Mouse (Mus musculus) kidney, postnatal 0 days (tissue): Measurements from ENCODE around the gene Btbd9. TPM values are rescaled to one million over a fixed set of nuclear protein-coding genes. Genes with fewer than 3 reads are reported as not detected.
"Not testable (repeated sequence)": the region's sequence is repeated elsewhere in the genome, so short reads cannot be mapped to it uniquely, and the experiment has no call there.

ENCODE experiments used
- ATAC-seq: fragments of 200-750 bp; cut with Nextera tagmentation; replicated peaks from 2 replicates; pipeline ENCODE4 v1.8.0; 2017; ENCODE audit warnings: low read depth, moderate number of reproducible peaks, moderate TSS enrichment, moderate library complexity; ENCODE audit not compliant: low FRiP score
- DNase-seq: peaks from one replicate; pipeline ENCODE4 v3.0.0-alpha.2; 2016; ENCODE audit warnings: low spot score
- H3K27ac ChIP-seq: fragments of 300-500 bp; sonication (generic); 2 replicates; pipeline ENCODE4 v1.5.1; 2014; ENCODE audit warnings: mild to moderate bottlenecking
- H3K27me3 ChIP-seq: fragments of 300-500 bp; sonication (generic); 2 replicates; pipeline ENCODE4 v1.6.1; 2014; ENCODE audit warnings: low read length, mixed read lengths; ENCODE audit not compliant: insufficient read depth
- H3K36me3 ChIP-seq: fragments of 300-500 bp; sonication (generic); 2 replicates; pipeline ENCODE4 v1.6.1; 2014; ENCODE audit warnings: low read length, mixed read lengths; ENCODE audit not compliant: insufficient read depth
- H3K4me1 ChIP-seq: fragments of 300-500 bp; sonication (generic); replicated peaks from 2 replicates; pipeline ENCODE4 v1.6.1; 2014; ENCODE audit warnings: antibody characterized with exemption, low read length, mixed read lengths; ENCODE audit not compliant: insufficient read depth
- H3K4me2 ChIP-seq: fragments of 300-500 bp; sonication (generic); 2 replicates; pipeline ENCODE4 v1.6.1; 2014; ENCODE audit warnings: mild to moderate bottlenecking, low read length, moderate library complexity, mixed read lengths
- H3K4me3 ChIP-seq: fragments of 300-500 bp; sonication (generic); replicated peaks from 2 replicates; pipeline ENCODE4 v1.5.1; 2014; ENCODE audit warnings: low read depth, low read length
- H3K9ac ChIP-seq: fragments of 300-500 bp; sonication (generic); 2 replicates; pipeline ENCODE4 v1.6.1; 2014; ENCODE audit warnings: low read depth, low read length
- H3K9me3 ChIP-seq: fragments of 300-500 bp; sonication (generic); replicated peaks from 2 replicates; pipeline ENCODE4 v1.6.1; 2016; ENCODE audit warnings: low read length, inconsistent platforms, mixed read lengths
- CTCF ChIP-seq: IDR thresholded peaks from 2 replicates; pipeline ENCODE4 v1.5.1; 2016; ENCODE audit warnings: antibody characterized with exemption, low read depth, mild to moderate bottlenecking, moderate library complexity
- WGBS: fragments of 180-500 bp; shearing (Covaris S2); extraction: QIAGEN DNeasy Blood & Tissue Kit; methylation state at CpG from one replicate; pipeline ENCODE4 v1.1.7; 2014; 5-methylcytosine and 5-hydroxymethylcytosine counted together
- polyA plus RNA-seq: library from polyadenylated mRNA; unstranded; fragments of >200 nt; fragmentation: Nextera tagmentation; extraction: Ambion mirVana; gene quantifications from 2 replicates; pipeline ENCODE4 v1.2.1, GENCODE M21; 2015

Gene Btbd9
- 41.1 and 51.4 TPM in 2 replicates for polyA plus RNA-seq

DNA sequence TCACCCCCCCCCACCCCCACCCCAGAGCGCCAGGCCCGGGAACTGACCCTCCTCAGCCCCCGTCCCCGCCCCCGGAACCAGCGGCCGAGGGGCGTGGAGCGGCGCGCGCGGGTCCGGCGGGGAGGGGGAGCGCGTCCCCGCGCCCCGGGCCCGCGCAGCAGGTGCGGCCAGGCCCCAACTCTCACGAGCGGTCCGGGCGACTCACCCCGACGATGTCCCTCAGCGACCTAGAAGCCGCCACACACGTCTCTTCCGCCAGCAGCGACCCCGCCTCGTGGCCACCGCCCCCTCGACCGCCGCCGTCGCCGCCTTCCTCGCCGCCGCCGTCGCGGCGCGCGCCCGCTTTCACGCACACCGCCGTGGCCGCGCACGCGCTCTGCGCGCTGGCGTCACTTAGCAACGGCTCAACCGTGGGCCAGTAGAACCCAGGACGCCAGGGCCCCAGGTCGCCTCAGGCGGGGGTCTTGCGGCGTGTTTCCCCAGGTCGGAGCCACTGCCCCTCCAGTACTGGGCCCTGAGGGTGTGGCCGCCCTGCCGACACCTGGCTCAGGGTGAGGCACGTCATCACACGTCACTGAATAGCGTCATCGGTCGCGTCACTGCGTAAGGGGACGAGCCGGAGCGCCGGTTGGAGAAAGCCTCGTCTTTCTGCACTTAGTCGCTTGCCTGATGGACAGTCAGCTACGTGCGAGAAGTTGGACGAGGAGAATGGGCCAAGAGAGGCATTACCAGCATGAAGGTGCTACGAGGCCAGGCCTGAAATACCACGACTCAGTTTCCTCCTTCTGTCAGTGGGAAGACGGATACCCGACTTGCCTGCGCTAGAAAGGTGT is at the start of gene Btbd9:
Gene Btbd9, minus strand, starts transcription at position 548 of the 833 bp plus-strand sequence.
- H3K9ac ChIP-seq: peak within 1 kb of the TSS; percentile 80
- under 1% methylated on average over 61 of the region's 94 CpGs for WGBS
- H3K36me3 ChIP-seq: no peaks in the 10 kb centered on the region
- no peak for TF ChIP-seq CTCF
- peak within 1 kb of the TSS; percentile 81 for H3K4me3 ChIP-seq
- H3K27me3 ChIP-seq: no peaks in the 10 kb centered on the region
- ATAC-seq (peak; percentile 87), DNase-seq (peak; percentile 89)
- H3K4me1 ChIP-seq: peaks cover 18% of the 10 kb centered on the region
- peak within 1 kb of the TSS; percentile 90 for H3K4me2 ChIP-seq
- H3K9me3 ChIP-seq: no peaks in the 10 kb centered on the region
- H3K27ac ChIP-seq: peak within 1 kb of the TSS; percentile 89

DNA sequence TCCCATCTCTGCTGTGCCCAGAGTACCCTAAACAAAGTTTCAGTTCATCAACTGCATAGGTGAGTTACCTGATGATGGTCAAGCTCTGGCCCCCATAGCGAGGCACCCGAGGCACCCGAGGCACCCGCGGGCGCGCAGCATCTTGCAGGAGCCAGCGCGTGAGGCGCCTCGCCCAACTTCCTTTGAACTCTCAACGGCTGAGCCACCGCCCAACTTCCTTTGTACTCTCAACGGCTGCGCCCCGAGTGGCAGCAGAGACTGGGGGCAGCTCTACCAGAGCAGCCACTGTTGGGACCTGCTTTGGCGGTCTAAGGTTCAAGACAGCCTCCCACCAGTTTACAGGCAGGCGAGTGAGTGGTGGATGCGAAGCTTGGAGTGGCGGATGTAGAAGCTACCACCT is 47.8 kb upstream of the Btbd9 start, which contains the start of gene Dnah8:
Gene Dnah8, plus strand, starts transcription at position 223 of the 400 bp plus-strand sequence.
- H3K9ac ChIP-seq, H3K4me3 ChIP-seq, H3K4me1 ChIP-seq, ATAC-seq, H3K9me3 ChIP-seq, H3K27ac ChIP-seq, H3K27me3 ChIP-seq, H3K4me2 ChIP-seq, H3K36me3 ChIP-seq, DNase-seq: not testable (repeated sequence)
- no CpG with 5 or more reads among the region's 20 CpGs for WGBS

DNA sequence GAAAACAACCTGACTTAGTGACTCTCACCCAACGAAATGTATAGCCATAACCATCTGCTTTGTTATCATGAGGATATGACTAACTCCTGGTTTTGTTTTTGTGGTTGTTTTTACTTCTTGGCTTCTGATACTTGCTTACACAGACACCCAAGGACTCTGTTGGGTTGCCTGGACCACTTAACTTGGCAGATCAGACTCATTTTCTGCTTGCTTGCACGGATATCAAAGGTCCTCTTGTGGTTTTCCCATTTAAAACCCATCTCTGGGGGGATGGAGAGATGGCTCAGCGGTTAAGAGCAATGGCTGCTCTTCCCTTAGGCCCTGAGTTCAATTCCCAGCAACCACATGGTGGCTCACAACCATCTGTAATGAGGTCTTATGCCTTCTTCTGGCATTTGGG is 46.9 kb upstream of the Btbd9 start:
- no peak overlapping the region for H3K4me3 ChIP-seq
- H3K36me3 ChIP-seq: no peaks in the 10 kb centered on the region
- no peak overlapping the region for H3K4me2 ChIP-seq
- ATAC-seq (no peak), DNase-seq (no peak)
- WGBS: 88% methylated on average over 3 of the region's 3 CpGs
- H3K4me1 ChIP-seq: no peaks in the 10 kb centered on the region
- no peak overlapping the region for H3K9ac ChIP-seq
- H3K9me3 ChIP-seq: no peaks in the 10 kb centered on the region
- no peak for TF ChIP-seq CTCF
- H3K27me3 ChIP-seq: no peaks in the 10 kb centered on the region
- no peak overlapping the region for H3K27ac ChIP-seq

DNA sequence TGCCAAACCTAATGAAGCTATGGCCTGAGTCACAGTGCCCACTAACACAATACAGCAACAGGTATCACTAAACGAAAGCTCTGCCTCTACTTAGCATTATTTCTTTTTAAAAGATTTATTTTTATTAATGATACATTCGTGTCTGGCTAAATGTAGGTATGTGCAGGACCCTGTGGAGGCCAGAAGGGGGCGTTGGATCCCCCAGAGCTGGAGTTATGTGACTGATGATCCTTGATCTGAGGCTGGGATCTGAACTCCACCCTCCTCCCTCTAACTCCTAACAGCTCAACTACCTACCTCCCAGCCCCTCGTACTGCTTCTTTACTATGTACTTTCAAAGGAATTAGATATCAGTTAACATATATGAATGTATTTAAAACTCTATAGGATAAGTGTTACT is 45.2 kb upstream of the Btbd9 start:
- H3K27ac ChIP-seq: no peak overlapping the region
- no peaks in the 10 kb centered on the region for H3K36me3 ChIP-seq
- no peaks in the 10 kb centered on the region for H3K4me1 ChIP-seq
- no peak for TF ChIP-seq CTCF
- 74% methylated on average over 4 of the region's 4 CpGs for WGBS
- no peak overlapping the region for H3K4me3 ChIP-seq
- H3K9me3 ChIP-seq: no peaks in the 10 kb centered on the region
- no peak for ATAC-seq
- H3K27me3 ChIP-seq: no peaks in the 10 kb centered on the region
- H3K4me2 ChIP-seq: no peak overlapping the region
- H3K9ac ChIP-seq: no peak overlapping the region
- no peak for DNase-seq

DNA sequence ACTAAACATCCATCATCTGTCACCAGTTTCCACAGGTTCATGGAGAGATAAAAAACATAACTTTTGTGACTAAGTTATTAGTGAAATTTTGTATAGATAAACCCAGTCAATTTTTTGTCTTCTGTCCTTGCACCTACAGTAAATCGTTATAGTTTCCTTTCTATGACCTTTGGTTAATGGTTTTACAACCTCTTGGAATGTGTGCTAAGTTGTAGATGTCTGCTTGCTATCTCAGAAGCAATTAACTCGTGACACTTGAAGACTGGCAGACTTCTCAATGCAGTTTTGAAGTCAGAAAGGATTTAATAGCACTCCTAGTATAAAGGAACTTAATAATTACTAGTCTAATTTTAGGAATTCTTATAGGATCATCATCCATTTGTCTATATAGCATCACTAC is 44.3 kb upstream of the Btbd9 start:
- Histone ChIP-seq H3K4me3 (no peak overlapping the region), H3K9me3 (no peaks in the 10 kb centered on the region), H3K4me1 (no peaks in the 10 kb centered on the region), H3K27ac (no peak overlapping the region), H3K27me3 (no peaks in the 10 kb centered on the region), H3K4me2 (no peak overlapping the region), H3K9ac (no peak overlapping the region), H3K36me3 (no peaks in the 10 kb centered on the region)
- ATAC-seq (no peak), DNase-seq (no peak)
- WGBS: 57% methylated on average over 2 of the region's 2 CpGs
- TF ChIP-seq CTCF: no peak

DNA sequence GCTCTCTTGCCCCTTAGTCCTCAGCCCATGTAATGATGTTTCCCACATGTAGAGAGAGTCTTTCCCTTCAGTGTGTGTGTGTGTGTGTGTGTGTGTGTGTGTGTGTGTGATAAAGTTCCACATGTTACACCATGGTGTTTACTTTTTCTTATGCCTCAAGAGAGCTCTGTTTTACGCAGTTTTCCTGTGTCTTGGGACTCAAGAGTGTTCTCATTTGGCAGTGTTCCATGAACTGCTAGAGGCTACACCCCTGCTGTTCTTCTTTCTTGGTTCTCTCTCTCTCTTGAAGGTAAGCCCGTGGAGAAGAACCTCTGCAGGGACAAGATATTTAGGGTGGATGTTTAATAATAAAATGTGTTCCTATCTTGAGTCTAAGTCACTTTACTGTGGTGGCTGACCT is 42.9 kb upstream of the Btbd9 start:
- Histone ChIP-seq H3K4me3 (no peak overlapping the region), H3K27ac (0 out of 2 replicates have a peak overlapping the region, but pooled peaks have one; percentile 2), H3K4me1 (no peaks in the 10 kb centered on the region), H3K4me2 (no peak overlapping the region), H3K36me3 (no peaks in the 10 kb centered on the region), H3K27me3 (no peaks in the 10 kb centered on the region), H3K9ac (no peak overlapping the region), H3K9me3 (no peaks in the 10 kb centered on the region)
- no peak for ATAC-seq
- no peak for TF ChIP-seq CTCF
- DNase-seq: no peak
- 43% methylated on average over 2 of the region's 2 CpGs for WGBS
